Mouse (Mus musculus) ES-E14 (cell line): ENCODE measurements at regions not wholly inside any gene's neighbourhood (a gene's known extent, or its start where the extent isn't known, plus 50 kb on each side); places are given as distances from the start of the nearest gene placed in this dataset.

Experiments used
- DNase-seq: peaks from one replicate; pipeline ENCODE4 v3.0.0-alpha.2; 2013; ENCODE audit warnings: low read depth, low spot score
- H3K27ac ChIP-seq: 2 replicates; pipeline ENCODE4 v1.5.1; 2012; ENCODE audit warnings: low read depth, mild to moderate bottlenecking, low read length, moderate library complexity, mixed read lengths; ENCODE audit not compliant: poor library complexity, insufficient read depth, severe bottlenecking
- H3K36me3 ChIP-seq: 2 replicates; pipeline ENCODE4 v1.6.1; 2012; ENCODE audit warnings: mild to moderate bottlenecking, low read length, moderate library complexity, mixed read lengths; ENCODE audit not compliant: control insufficient read depth, poor library complexity, insufficient read depth, severe bottlenecking
- H3K4me1 ChIP-seq, 2 experiments: fragments of 150-350 bp in 1 of 2; sonication (generic) in 1 of 2; 2 replicates each; pipeline ENCODE4 v1.6.1; 2012; ENCODE audit warnings: low read length in 2 of 2, mild to moderate bottlenecking in 1 of 2, mixed read lengths in 1 of 2; ENCODE audit not compliant: control insufficient read depth in 2 of 2, insufficient read depth in 2 of 2, poor library complexity in 1 of 2
- H3K4me3 ChIP-seq, 2 experiments: fragments of 150-350 bp in 1 of 2; sonication (generic) in 1 of 2; 2 replicates each; pipeline ENCODE4 v1.5.1; 2012; ENCODE audit warnings: low read length in 2 of 2, low read depth in 1 of 2, mild to moderate bottlenecking in 1 of 2, mixed read lengths in 1 of 2; ENCODE audit not compliant: insufficient read depth in 1 of 2, poor library complexity in 1 of 2, severe bottlenecking in 1 of 2
- H3K9ac ChIP-seq: 2 replicates; pipeline ENCODE4 v1.6.1; 2012; ENCODE audit warnings: low read depth, mild to moderate bottlenecking, low read length, mixed read lengths; ENCODE audit not compliant: poor library complexity, insufficient read depth, severe bottlenecking
- H3K9me3 ChIP-seq: fragments of 150-350 bp; sonication (generic); 2 replicates; pipeline ENCODE4 v1.6.1; 2012; ENCODE audit warnings: low read depth, mild to moderate bottlenecking, low read length; ENCODE audit not compliant: control insufficient read depth, insufficient read depth
- CHD2 ChIP-seq: IDR thresholded peaks from 2 replicates; pipeline ENCODE4 v1.6.1; 2014; ENCODE audit warnings: mild to moderate bottlenecking, low read depth, low read length, inconsistent platforms
- HCFC1 ChIP-seq: IDR thresholded peaks from 2 replicates; pipeline ENCODE4 v1.6.1; 2012; ENCODE audit warnings: low read length, inconsistent platforms, borderline replicate concordance; ENCODE audit not compliant: insufficient read depth
- MAFK ChIP-seq: IDR thresholded peaks from 2 replicates; pipeline ENCODE4 v1.6.1; 2014; ENCODE audit warnings: mild to moderate bottlenecking, low read depth, low read length, inconsistent platforms; ENCODE audit not compliant: insufficient read depth
- ZC3H11A ChIP-seq: IDR thresholded peaks from 2 replicates; pipeline ENCODE4 v1.6.1; 2012; ENCODE audit warnings: low read depth, mild to moderate bottlenecking, inconsistent platforms, low read length, borderline replicate concordance
- ZNF384 ChIP-seq: IDR thresholded peaks from 2 replicates; pipeline ENCODE4 v1.6.1; 2012; ENCODE audit warnings: low read depth, low read length, inconsistent platforms
- in situ Hi-C, 2 experiments: fragments of 600-800 bp; cut with MboI; formaldehyde crosslinking; loops; one replicate each; pipeline ENCODE4 v1.15.1; 2025; ENCODE audit warnings: low sequenced_read_pairs in 2 of 2, inconsistent platforms in 1 of 2; ENCODE audit not compliant: unreplicated experiment in 2 of 2

- Histone ChIP-seq H3K4me1 (no peaks in the 10 kb centered on the region), H3K27ac (no peak overlapping the region), H3K9me3 (no peaks in the 10 kb centered on the region), H3K4me3 (no peak overlapping the region), H3K36me3 (no peaks in the 10 kb centered on the region), H3K9ac (no peak overlapping the region)
- in situ Hi-C loops: no loop called here
- no peak for TF ChIP-seq CHD2
- no peak for TF ChIP-seq MAFK
- TF ChIP-seq ZC3H11A: no peak
- no peak for TF ChIP-seq ZNF384
- no peak for TF ChIP-seq HCFC1
- DNase-seq: no peak
Observed at GRCm38 (mm10) chrX:158920217-158920616, 289.9 kb upstream of the Rps6ka3 start.

- no peaks in the 10 kb centered on the region for H3K9me3 ChIP-seq
- no peak overlapping the region for H3K27ac ChIP-seq
- H3K9ac ChIP-seq: no peak overlapping the region
- H3K36me3 ChIP-seq: no peaks in the 10 kb centered on the region
- no peak for DNase-seq
- H3K4me3 ChIP-seq: no peak overlapping the region
- in situ Hi-C loops: no loop called here
- H3K4me1 ChIP-seq: no peaks in the 10 kb centered on the region
- TF ChIP-seq HCFC1 (no peak), ZC3H11A (no peak), CHD2 (no peak), MAFK (no peak), ZNF384 (no peak)
Observed at GRCm38 (mm10) chrX:158921424-158921823, 288.7 kb upstream of the Rps6ka3 start.

- Histone ChIP-seq H3K9ac (no peak overlapping the region), H3K27ac (no peak overlapping the region), H3K4me3 (no peak overlapping the region), H3K4me1 (no peaks in the 10 kb centered on the region), H3K36me3 (no peaks in the 10 kb centered on the region), H3K9me3 (no peaks in the 10 kb centered on the region)
- TF ChIP-seq ZC3H11A (0 out of 2 replicates have a peak, but pooled peaks have one; percentile 25), MAFK (no peak)
- peak; percentile 41 for DNase-seq
- in situ Hi-C loops: no loop called here
Observed at GRCm38 (mm10) chrX:158921838-158922450, 288.2 kb upstream of the Rps6ka3 start.

- no peak for DNase-seq
- Histone ChIP-seq H3K9me3 (no peaks in the 10 kb centered on the region), H3K9ac (no peak overlapping the region), H3K27ac (no peak overlapping the region), H3K4me1 (no peaks in the 10 kb centered on the region), H3K36me3 (no peaks in the 10 kb centered on the region), H3K4me3 (no peak overlapping the region)
- TF ChIP-seq MAFK (no peak), ZNF384 (no peak), HCFC1 (no peak), ZC3H11A (no peak), CHD2 (no peak)
- in situ Hi-C loops: no loop called here
Observed at GRCm38 (mm10) chrX:158923081-158923561, 287.0 kb upstream of the Rps6ka3 start.
